Mouse (Mus musculus): ENCODE data around the gene Vasp.

DNA sequence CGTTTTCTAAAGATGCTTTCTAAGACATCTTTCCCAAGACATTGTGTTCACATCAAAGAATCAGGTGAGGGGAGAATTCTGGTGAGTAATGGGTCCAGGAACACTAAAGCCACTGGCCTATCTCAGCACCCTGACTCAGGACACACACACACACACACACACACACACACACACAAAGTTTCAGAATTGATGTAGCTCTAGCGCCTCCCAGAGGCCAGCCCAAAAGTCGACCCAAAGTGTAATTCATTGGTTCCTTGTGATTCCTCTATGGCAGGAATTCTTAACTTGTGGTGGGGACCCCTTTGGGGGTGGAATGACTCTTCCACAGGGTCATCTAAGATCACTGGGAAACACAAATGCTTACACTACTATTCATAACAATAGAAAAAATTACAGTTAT, 27.6 kb upstream of the Vasp start:
- TF ChIP-seq CHD2 (IDR thresholded peaks at IDR 0.05; ENCODE audit: low read depth, low read length) (no peak), ZNF384 (IDR thresholded peaks at IDR 0.05; ENCODE audit: low read depth, low read length) (no peak), MAFK (IDR thresholded peaks at IDR 0.05; ENCODE audit: insufficient read depth, low read depth, low read length) (no peak)

All from ES-E14 (cell line).